Mouse (Mus musculus): ENCODE data around the gene Usp37. TPM values are rescaled to one million over a fixed set of nuclear protein-coding genes. Genes with fewer than 3 reads are reported as not detected.

Usp37 gene
- 0.33 and 1.2 TPM in 2 replicates for polyA plus RNA-seq (2012; rRNA removed)

DNA sequence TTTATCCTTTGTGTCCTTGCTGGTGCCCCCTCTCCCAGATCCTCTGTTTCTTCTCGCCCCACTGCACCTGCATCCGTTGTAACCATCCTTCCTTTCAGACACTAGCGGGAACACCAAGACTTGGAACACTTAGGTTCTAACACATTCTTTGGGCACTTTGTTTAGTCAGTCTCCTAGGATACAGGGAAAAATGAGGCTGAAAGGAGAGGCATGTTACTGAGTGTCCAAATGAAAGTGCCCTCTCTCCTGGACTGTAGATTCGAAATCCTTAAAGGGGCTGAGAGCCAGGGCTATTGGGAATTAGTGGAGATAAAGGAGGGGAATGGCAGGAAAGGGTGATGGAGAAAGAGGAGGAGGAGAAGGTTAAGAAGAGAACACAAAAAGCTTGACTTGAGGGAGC lies at the start of gene Usp37:
Gene Usp37 (minus strand): TSS at position 101 of the 400 bp plus-strand sequence.
- WGBS = 77% methylated on average over 4 of the region's 4 CpGs
- 0 out of 2 replicates have a peak, but pooled peaks cover 9% of the 10 kb centered on the region for H3K27me3 ChIP-seq (ENCODE audit: control insufficient read depth, insufficient read depth, low read length)
- no peaks in the 10 kb centered on the region for H3K4me1 ChIP-seq (ENCODE audit: control insufficient read depth, insufficient read depth, insufficient read length, low read length)
- H3K36me3 ChIP-seq (ENCODE audit: control insufficient read depth, insufficient read depth, low read length) = no peaks in the 10 kb centered on the region
- H3K27ac ChIP-seq (ENCODE audit: insufficient read depth, low read depth, low read length) = no peak within 1 kb of the TSS
- H3K4me3 ChIP-seq (ENCODE audit: low read depth, low read length) = no peak within 1 kb of the TSS
- TF ChIP-seq CTCF (IDR thresholded peaks at IDR 0.05; ENCODE audit: extremely low read depth, insufficient read length, insufficient replicate concordance, low read depth, low read length) = no peak

DNA sequence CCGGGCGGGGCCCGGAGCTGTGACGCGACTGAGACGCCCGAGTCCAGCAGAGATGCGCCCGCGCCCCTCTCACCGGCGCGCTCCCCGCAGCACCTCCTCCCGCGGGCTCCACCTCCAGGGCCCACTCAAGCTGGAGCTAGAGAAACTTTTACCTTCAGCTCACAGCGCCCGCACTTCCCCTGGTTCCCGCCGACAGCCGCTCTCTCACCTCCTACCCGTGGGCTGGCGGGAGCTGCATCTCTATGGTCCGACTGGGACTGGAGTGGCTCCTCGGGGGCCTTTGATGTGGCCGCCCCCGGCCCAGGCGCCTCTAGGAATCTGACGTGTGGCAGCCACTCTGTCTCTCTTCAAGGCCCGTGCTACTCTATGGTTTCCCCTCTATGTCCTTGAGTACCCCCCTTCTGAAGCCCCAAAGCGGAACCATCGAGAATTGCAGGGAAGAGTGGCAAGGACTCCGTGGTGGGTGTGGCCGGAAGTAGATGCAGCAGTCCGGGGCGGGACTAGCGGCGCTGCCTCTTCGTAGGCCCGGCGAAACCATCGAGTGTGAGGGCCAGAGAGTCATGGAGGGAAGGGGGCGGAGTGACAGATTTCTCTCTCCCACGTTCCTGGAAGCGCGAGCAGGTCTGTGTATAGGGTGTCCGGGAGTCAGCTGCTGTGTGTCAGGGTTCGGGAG lies 43.8 kb upstream of the Usp37 start, which contains the start of the genes Zfp142 and Bcs1l:
Gene Zfp142 (minus strand): TSS at position 474 of the 673 bp plus-strand sequence.
Gene Bcs1l (plus strand): TSS at position 517 of the 673 bp plus-strand sequence.
- Histone ChIP-seq H3K4me3 (ENCODE audit: low read depth, low read length) (peak within 1 kb of the TSS; percentile 90), H3K27me3 (ENCODE audit: control insufficient read depth, insufficient read depth, low read length) (no peaks in the 10 kb centered on the region), H3K4me1 (ENCODE audit: control insufficient read depth, insufficient read depth, insufficient read length, low read length) (peaks cover 2% of the 10 kb centered on the region; the same call in 1 of the 2 replicates), H3K27ac (ENCODE audit: insufficient read depth, low read depth, low read length) (peak within 1 kb of the TSS; percentile 57), H3K36me3 (ENCODE audit: control insufficient read depth, insufficient read depth, low read length) (peaks cover 14% of the 10 kb centered on the region)
- WGBS = under 1% methylated on average over 48 of the region's 48 CpGs
- peak; percentile 39 for TF ChIP-seq POLR2A (IDR thresholded peaks at IDR 0.05; ENCODE audit: low read depth, low read length)
- no peak for TF ChIP-seq CTCF (IDR thresholded peaks at IDR 0.05; ENCODE audit: extremely low read depth, insufficient read length, insufficient replicate concordance, low read depth, low read length)

DNA sequence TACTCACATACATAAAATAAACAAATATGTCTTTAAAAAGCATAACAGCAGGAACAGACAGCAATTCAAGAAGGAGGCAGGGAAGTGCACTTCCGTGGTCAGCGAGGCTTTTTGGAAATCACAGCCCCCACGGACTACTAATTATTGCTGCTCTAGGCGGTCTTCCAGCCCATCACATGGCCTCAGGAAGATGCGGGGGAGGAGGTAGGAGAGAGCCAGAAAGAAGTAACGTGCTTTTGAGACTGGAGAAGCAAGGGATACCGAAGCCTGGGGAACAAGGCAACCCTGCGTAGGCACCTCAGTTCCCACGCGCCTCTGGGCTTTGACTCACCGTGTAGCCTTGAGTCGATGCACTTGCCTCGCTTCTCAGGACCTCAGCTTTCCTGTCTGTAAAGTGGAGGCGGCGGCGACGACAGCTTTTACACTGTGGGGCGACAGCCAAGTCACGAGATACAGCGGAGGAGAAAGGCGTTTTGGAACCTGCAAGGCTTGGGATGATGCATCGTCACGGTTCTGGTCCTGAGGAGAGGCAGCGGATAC lies 43.2 kb upstream of the Usp37 start:
- TF ChIP-seq POLR2A (IDR thresholded peaks at IDR 0.05; ENCODE audit: low read depth, low read length) (no peak), CTCF (IDR thresholded peaks at IDR 0.05; ENCODE audit: extremely low read depth, insufficient read length, insufficient replicate concordance, low read depth, low read length) (no peak)
- H3K36me3 ChIP-seq (ENCODE audit: control insufficient read depth, insufficient read depth, low read length) = peaks cover 17% of the 10 kb centered on the region
- peak overlapping the region; percentile 90 for H3K4me3 ChIP-seq (ENCODE audit: low read depth, low read length)
- H3K27ac ChIP-seq (ENCODE audit: insufficient read depth, low read depth, low read length) = peak overlapping the region; percentile 57
- WGBS = 2% methylated on average over 24 of the region's 24 CpGs
- H3K4me1 ChIP-seq (ENCODE audit: control insufficient read depth, insufficient read depth, insufficient read length, low read length) = peaks cover 2% of the 10 kb centered on the region; the same call in 1 of the 2 replicates
- H3K27me3 ChIP-seq (ENCODE audit: control insufficient read depth, insufficient read depth, low read length) = no peaks in the 10 kb centered on the region

DNA sequence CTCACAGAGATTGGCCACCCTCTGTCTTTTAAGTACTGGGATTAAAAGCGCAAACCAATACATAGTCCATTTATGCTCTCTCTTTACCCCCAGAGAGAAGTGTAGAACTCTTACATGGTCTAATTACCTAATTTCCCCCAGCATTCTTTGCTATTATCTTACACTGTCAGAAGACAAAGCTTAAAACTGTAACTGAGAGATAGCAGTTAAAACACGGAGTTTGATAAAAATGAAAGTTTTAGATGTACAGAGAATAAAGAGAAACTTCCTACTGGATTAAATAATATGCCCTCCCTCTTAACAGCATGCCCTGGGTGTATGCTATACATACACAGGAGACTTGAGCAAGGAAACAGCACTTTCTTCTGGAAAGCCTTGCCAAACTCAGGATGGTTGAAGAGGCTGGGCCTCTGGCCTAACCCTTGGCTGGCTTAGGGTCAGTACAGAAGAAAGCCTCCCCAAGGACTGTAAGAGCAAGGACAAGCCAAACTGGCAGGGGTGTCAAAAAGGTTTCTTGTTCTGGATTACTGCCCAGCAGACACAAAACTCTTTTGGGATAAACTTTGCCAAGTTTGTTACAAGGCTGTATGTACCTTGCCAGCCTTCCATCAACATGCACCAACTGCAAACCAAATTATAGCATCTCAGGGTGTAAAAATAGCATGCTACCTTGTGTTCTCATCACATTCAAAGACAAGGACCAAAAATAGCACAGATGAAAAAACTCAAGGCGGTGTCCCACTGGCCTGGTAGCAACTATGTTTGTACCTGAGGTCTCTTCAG lies 40.7 kb upstream of the Usp37 start:
- Histone ChIP-seq H3K4me3 (ENCODE audit: low read depth, low read length) (no peak overlapping the region), H3K36me3 (ENCODE audit: control insufficient read depth, insufficient read depth, low read length) (peaks cover 14% of the 10 kb centered on the region), H3K27ac (ENCODE audit: insufficient read depth, low read depth, low read length) (no peak overlapping the region), H3K4me1 (ENCODE audit: control insufficient read depth, insufficient read depth, insufficient read length, low read length) (peaks cover 2% of the 10 kb centered on the region; the same call in 1 of the 2 replicates), H3K27me3 (ENCODE audit: control insufficient read depth, insufficient read depth, low read length) (no peaks in the 10 kb centered on the region)
- WGBS = 92% methylated on average over 3 of the region's 3 CpGs
- TF ChIP-seq POLR2A (IDR thresholded peaks at IDR 0.05; ENCODE audit: low read depth, low read length) (no peak), CTCF (IDR thresholded peaks at IDR 0.05; ENCODE audit: extremely low read depth, insufficient read length, insufficient replicate concordance, low read depth, low read length) (no peak)

DNA sequence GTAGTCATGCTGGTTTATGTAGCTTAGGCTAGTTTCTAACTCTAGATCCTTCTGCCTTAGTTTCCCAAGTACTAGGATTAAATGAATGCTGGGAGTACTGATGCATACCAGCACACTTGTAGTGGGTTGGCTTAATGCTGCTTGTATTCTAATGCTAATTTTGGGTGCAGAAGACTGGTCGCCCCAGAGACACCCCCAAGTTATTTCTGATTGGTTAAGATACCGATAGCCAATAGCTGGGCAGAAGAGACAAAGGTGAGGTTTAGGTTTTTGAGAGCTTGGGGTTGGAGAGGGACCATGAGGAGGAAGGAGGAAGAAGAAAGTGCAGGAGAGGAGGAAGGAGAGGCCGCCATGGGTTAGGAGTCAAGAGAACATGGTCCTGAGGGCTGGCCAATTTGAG lies 38.5 kb upstream of the Usp37 start:
- Histone ChIP-seq H3K27me3 (ENCODE audit: control insufficient read depth, insufficient read depth, low read length) (no peaks in the 10 kb centered on the region), H3K4me3 (ENCODE audit: low read depth, low read length) (no peak overlapping the region), H3K36me3 (ENCODE audit: control insufficient read depth, insufficient read depth, low read length) (peaks cover 30% of the 10 kb centered on the region), H3K27ac (ENCODE audit: insufficient read depth, low read depth, low read length) (no peak overlapping the region), H3K4me1 (ENCODE audit: control insufficient read depth, insufficient read depth, insufficient read length, low read length) (peaks cover 2% of the 10 kb centered on the region; the same call in 1 of the 2 replicates)
- 88% methylated on average over 3 of the region's 3 CpGs for WGBS
- TF ChIP-seq CTCF (IDR thresholded peaks at IDR 0.05; ENCODE audit: extremely low read depth, insufficient read length, insufficient replicate concordance, low read depth, low read length) (no peak), POLR2A (IDR thresholded peaks at IDR 0.05; ENCODE audit: low read depth, low read length) (no peak)

DNA sequence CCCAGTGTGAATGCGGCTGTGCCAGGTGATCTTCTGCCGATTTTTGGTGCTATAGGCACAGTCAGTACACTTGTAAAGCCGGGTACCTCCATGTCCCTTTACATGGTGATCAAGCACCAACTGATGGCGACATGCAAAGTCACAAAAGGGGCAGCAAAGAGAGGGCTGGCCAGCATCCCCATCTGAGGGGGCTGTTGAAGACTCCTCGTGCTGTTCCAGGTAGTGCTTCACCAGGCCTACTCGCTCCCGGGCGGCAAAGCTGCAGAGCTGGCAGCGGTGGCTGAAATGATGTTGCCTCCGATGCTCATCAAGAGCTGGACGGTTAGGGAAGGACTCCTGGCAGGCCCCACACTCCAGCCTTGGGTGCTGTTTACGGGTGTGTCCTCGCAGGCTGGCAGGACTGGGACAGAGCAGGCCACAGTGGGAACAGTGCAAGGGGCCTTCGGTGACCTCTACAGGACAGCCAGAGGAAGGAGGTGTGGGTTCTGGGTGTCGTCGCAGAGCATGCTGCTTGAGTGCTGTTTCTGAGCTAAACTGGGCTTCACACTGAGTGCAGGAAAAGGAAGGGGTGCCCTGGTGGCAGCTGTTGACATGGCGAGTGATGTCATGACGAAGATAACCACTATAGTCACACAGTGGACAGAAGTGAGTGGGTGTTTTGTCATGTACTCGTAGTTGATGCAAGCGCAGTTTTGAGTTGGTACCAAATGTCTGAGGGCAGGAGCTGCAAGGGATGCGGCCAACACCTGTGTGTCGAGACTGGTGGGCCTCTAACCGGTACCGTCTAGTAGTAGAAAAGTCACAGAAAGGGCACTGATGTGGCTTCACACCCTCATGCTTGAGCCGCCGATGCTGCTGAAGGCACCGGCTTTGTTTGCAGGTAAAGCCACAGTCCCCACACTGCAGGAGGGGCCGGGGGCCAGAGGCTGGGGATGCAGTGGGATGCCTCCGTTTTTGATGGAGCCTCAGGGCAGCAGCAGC lies 25.9 kb upstream of the Usp37 start:
- 92% methylated on average over 29 of the region's 29 CpGs for whole genome bisulfite sequencing
- no peak overlapping the region for H3K4me3 ChIP-seq (ENCODE audit: low read depth, low read length)
- H3K27ac ChIP-seq (ENCODE audit: insufficient read depth, low read depth, low read length) = no peak overlapping the region
- no peaks in the 10 kb centered on the region for H3K4me1 ChIP-seq (ENCODE audit: control insufficient read depth, insufficient read depth, insufficient read length, low read length)
- no peak for TF ChIP-seq POLR2A (IDR thresholded peaks at IDR 0.05; ENCODE audit: low read depth, low read length)
- no peak for TF ChIP-seq CTCF (IDR thresholded peaks at IDR 0.05; ENCODE audit: extremely low read depth, insufficient read length, insufficient replicate concordance, low read depth, low read length)
- H3K36me3 ChIP-seq (ENCODE audit: control insufficient read depth, insufficient read depth, low read length) = peaks cover 71% of the 10 kb centered on the region
- H3K27me3 ChIP-seq (ENCODE audit: control insufficient read depth, insufficient read depth, low read length) = no peaks in the 10 kb centered on the region
